Mouse (Mus musculus) kidney, embryonic 16.5 days (tissue): ENCODE data around the gene Fas. TPM values are rescaled to one million over a fixed set of nuclear protein-coding genes. Genes with fewer than 3 reads are reported as not detected.

Experiments used
- ATAC-seq: fragments of 200-750 bp; cut with Nextera tagmentation; 2 replicates; pipeline ENCODE4 v1.8.0; 2017; ENCODE audit warnings: moderate TSS enrichment; ENCODE audit not compliant: low FRiP score, low TSS enrichment
- H3K27ac ChIP-seq: fragments of 300-500 bp; sonication (generic); 2 replicates; pipeline ENCODE4 v1.5.1; 2014; ENCODE audit warnings: low read length
- H3K27me3 ChIP-seq: fragments of 300-500 bp; sonication (generic); 2 replicates; pipeline ENCODE4 v1.6.1; 2014; ENCODE audit warnings: low read length, control low read depth, mixed read lengths; ENCODE audit not compliant: insufficient read depth
- H3K36me3 ChIP-seq: fragments of 300-500 bp; sonication (generic); 2 replicates; pipeline ENCODE4 v1.6.1; 2014; ENCODE audit warnings: low read length, control low read depth, mixed read lengths; ENCODE audit not compliant: insufficient read depth
- H3K4me1 ChIP-seq: fragments of 300-500 bp; sonication (generic); 2 replicates; pipeline ENCODE4 v1.6.1; 2014; ENCODE audit warnings: low read length, control low read depth, mixed read lengths; ENCODE audit not compliant: insufficient read depth
- H3K4me2 ChIP-seq: fragments of 300-500 bp; sonication (generic); replicated peaks from 2 replicates; pipeline ENCODE4 v1.6.1; 2014; ENCODE audit warnings: low read depth, low read length
- H3K4me3 ChIP-seq: fragments of 300-500 bp; sonication (generic); 2 replicates; pipeline ENCODE4 v1.5.1; 2014; ENCODE audit warnings: mild to moderate bottlenecking, low read length
- H3K9ac ChIP-seq: fragments of 300-500 bp; sonication (generic); replicated peaks from 2 replicates; pipeline ENCODE4 v1.6.1; 2014; ENCODE audit warnings: low read length
- H3K9me3 ChIP-seq: fragments of 300-500 bp; sonication (generic); 2 replicates; pipeline ENCODE4 v1.6.1; 2016; ENCODE audit warnings: low read length, control low read depth
- WGBS: fragments of 180-500 bp; shearing (Covaris S2); extraction: QIAGEN DNeasy Blood & Tissue Kit; methylation state at CpG from one replicate; pipeline ENCODE4 v1.1.7; 2014; 5-methylcytosine and 5-hydroxymethylcytosine counted together
- polyA plus RNA-seq: library from polyadenylated mRNA; unstranded; fragments of >200 nt; fragmentation: Nextera tagmentation; extraction: Ambion mirVana; gene quantifications from 2 replicates; pipeline ENCODE4 v1.2.1, GENCODE M21; 2015

The Fas gene
- polyA plus RNA-seq, 1 experiment from 2014 or later = 5.3 TPM

DNA sequence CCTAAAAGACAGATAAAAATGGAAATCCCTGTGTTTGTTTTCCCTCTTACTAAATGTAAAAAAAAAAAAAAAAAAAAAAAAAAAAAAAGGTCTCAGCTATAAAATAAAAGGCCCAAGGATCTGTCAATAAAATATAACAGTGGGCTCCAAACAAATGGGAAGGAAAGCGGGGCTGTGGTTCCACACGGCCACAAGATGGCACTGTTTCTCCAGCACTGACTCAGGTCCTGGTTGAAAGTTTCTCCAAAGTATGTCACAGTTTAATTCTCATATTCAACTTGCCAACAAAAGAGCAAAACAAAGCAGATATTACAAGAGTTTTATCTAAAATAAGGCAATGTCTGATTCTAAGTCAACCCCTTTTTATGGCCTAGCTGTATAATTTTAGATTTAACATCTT, 43.8 kb downstream of the Fas start:
- Histone ChIP-seq H3K4me2 (no peak overlapping the region), H3K9ac (no peak overlapping the region), H3K4me1 (no peaks in the 10 kb centered on the region), H3K36me3 (no peaks in the 10 kb centered on the region), H3K27ac (no peak overlapping the region), H3K4me3 (no peak overlapping the region), H3K27me3 (no peaks in the 10 kb centered on the region), H3K9me3 (no peaks in the 10 kb centered on the region)
- ATAC-seq = no peak; the same call in 1 of the 2 replicates
- 4% methylated on average over 2 of the region's 2 CpGs for WGBS

DNA sequence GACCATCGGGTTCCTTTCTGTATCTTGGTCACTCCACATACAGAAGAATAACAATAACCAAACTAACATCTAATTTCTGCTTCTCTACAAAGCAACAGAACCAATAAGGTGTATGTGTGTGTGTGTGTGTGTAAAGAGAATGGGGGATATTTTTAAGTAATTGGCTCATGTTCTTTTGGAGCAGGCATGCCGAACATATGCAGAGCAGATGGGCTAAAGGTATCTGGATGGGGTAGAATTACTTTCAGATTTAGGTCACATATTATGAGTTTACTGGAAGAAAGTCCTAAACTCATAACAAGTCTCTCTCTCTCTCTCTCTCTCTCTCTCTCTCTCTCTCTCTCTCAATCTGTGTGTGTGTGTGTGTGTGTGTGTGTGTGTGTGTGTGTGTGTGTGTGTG, 54.2 kb downstream of the Fas start:
- no peak overlapping the region for H3K4me3 ChIP-seq
- no peaks in the 10 kb centered on the region for H3K36me3 ChIP-seq
- WGBS = 78% methylated on average over 2 of the region's 2 CpGs
- H3K27ac ChIP-seq = no peak overlapping the region
- no peak for ATAC-seq
- H3K27me3 ChIP-seq = no peaks in the 10 kb centered on the region
- no peaks in the 10 kb centered on the region for H3K9me3 ChIP-seq
- H3K9ac ChIP-seq = no peak overlapping the region
- H3K4me1 ChIP-seq = no peaks in the 10 kb centered on the region
- H3K4me2 ChIP-seq = no peak overlapping the region

DNA sequence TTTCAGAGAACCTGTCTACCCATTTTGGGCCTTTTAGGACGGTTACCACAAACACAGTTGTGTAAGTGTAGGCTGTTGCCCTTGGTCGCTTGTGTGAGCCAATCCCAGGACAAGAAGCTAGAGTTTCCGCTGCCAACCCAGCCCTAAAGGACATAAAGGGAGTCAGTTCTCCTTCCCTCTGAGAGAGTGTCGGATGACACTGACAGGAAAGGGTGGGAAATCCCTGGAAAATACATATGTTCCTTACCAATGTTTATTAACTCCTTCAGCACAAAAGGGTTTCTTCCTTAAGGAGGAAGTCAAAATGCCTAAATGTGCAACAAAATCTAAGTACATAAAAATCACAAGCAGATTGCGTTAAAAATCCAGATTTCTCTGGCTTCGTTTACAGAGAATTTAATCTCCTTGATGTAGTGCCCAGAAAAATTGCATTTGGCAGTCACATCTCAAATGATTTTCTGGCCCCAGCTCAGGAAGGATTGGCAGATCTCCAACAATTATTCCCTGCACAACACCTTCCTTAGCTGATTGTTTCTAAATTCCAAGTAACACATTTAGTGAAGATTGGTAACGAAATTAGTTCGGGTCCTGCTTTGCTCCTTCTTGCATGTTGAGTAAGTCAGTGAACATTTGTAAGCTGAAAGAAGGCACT, 55.3 kb downstream of the Fas start:
- H3K9ac ChIP-seq = no peak overlapping the region
- H3K9me3 ChIP-seq = no peaks in the 10 kb centered on the region
- no peak overlapping the region for H3K4me3 ChIP-seq
- H3K4me2 ChIP-seq = no peak overlapping the region
- H3K36me3 ChIP-seq = no peaks in the 10 kb centered on the region
- H3K4me1 ChIP-seq = no peaks in the 10 kb centered on the region
- H3K27ac ChIP-seq = peak overlapping the region; percentile 15; the same call in 1 of the 2 replicates
- WGBS = 29% methylated on average over 8 of the region's 8 CpGs
- ATAC-seq = no peak
- H3K27me3 ChIP-seq = no peaks in the 10 kb centered on the region

DNA sequence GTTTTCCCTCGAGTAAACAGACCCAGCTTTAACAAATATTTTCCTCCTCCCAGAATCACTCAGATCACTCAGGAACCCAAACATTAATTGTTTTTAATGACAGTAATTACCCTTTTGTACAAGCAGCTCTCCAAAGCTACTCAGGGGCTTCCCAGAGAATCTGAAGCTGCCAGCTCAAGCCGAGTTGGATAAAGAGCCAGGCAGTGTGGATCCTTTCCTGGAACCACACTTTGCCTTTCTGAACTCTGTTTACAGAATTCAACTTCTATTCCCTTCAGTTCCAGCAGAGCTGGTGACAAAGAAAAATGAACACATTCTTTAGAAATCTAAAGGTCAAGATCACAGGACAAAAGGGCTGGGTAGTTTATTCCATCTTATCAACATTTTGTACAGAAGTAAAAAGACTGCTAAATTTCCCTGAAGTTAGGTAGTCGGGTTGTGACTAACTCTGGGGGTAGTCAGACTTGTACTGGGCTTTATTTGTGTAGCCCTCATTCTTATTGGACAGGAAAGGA, 62.9 kb downstream of the Fas start:
- 32% methylated on average over 3 of the region's 3 CpGs for WGBS
- no peak overlapping the region for H3K27ac ChIP-seq

GRCm38 (mm10) chr19:34362639-34363038, 72.2 kb downstream of the Fas start:
- ATAC-seq = no peak
- 95% methylated on average over 1 of the region's 1 CpGs for WGBS
- no peak overlapping the region for H3K27ac ChIP-seq
- no peaks in the 10 kb centered on the region for H3K4me1 ChIP-seq
- no peaks in the 10 kb centered on the region for H3K27me3 ChIP-seq
- no peaks in the 10 kb centered on the region for H3K36me3 ChIP-seq
- no peak overlapping the region for H3K4me3 ChIP-seq
- H3K9ac ChIP-seq = no peak overlapping the region
- H3K4me2 ChIP-seq = no peak overlapping the region
- H3K9me3 ChIP-seq = peaks cover 9% of the 10 kb centered on the region

More for the DNA sequence above, 62.9 kb downstream of the Fas start:
- Histone ChIP-seq H3K4me1 (0 out of 2 replicates have a peak, but pooled peaks cover 3% of the 10 kb centered on the region), H3K36me3 (no peaks in the 10 kb centered on the region), H3K4me3 (no peak overlapping the region), H3K27me3 (no peaks in the 10 kb centered on the region), H3K9me3 (no peaks in the 10 kb centered on the region), H3K9ac (no peak overlapping the region), H3K4me2 (0 out of 2 replicates have a peak overlapping the region, but pooled peaks have one; percentile 4)
- ATAC-seq = no peak

- no peaks in the 10 kb centered on the region for H3K36me3 ChIP-seq
- no peaks in the 10 kb centered on the region for H3K27me3 ChIP-seq
- 9% methylated on average over 1 of the region's 1 CpGs for WGBS
- H3K4me2 ChIP-seq = no peak overlapping the region
- H3K9ac ChIP-seq = no peak overlapping the region
- H3K9me3 ChIP-seq = no peaks in the 10 kb centered on the region
- no peaks in the 10 kb centered on the region for H3K4me1 ChIP-seq
- no peak for ATAC-seq
- H3K4me3 ChIP-seq = no peak overlapping the region
- H3K27ac ChIP-seq = no peak overlapping the region
These were observed 79.1 kb downstream of the Fas start for GRCm38 (mm10) chr19:34369551-34369950.

DNA sequence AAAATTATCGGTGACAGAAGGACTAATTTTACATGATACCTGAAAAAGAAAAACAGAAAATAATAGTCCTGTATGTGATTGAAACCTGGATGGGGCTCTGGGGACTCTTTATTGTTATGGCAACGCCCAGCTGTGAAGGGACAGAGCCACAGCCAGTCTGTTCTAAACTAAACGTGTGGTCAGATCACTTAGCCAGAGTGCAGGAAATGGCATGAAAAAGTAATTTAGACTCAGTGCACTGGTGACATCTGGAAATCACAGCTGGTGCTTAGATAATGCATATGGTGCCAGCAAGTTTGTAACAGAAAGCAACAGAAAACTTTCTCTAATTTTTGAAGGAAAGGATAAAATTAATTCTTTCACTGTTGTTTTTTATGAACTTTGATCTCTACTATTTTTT, 79.9 kb downstream of the Fas start:
- no peak overlapping the region for H3K4me3 ChIP-seq
- no peak overlapping the region for H3K4me2 ChIP-seq
- no peak overlapping the region for H3K9ac ChIP-seq
- no peaks in the 10 kb centered on the region for H3K9me3 ChIP-seq
- no peaks in the 10 kb centered on the region for H3K27me3 ChIP-seq
- ATAC-seq = no peak
- 28% methylated on average over 3 of the region's 3 CpGs for WGBS
- H3K4me1 ChIP-seq = no peaks in the 10 kb centered on the region
- H3K27ac ChIP-seq = no peak overlapping the region
- H3K36me3 ChIP-seq = no peaks in the 10 kb centered on the region

Other genes starting within 250 kb of the Fas start
- not detected in 2 replicates for gene Lipn, start 223.3 kb upstream of the Fas start, polyA plus RNA-seq
- gene Lipm, start 189.7 kb upstream of the Fas start, polyA plus RNA-seq = not detected in 2 replicates
- gene Ankrd22, start 124.6 kb upstream of the Fas start, polyA plus RNA-seq = 0.06 TPM in 1 of 2 replicates, not detected in the other
- gene Stambpl1, start 98.4 kb upstream of the Fas start, polyA plus RNA-seq = 4.5 and 5.0 TPM in 2 replicates
- gene Acta2, start 35.1 kb upstream of the Fas start, polyA plus RNA-seq = 352 and 628 TPM in 2 replicates
- 2.2 and 2.7 TPM in 2 replicates for gene Ch25h, start 184.5 kb downstream of the Fas start, polyA plus RNA-seq
- gene Lipa, start 236.8 kb downstream of the Fas start, polyA plus RNA-seq = 36.0 TPM in 2 replicates